Mouse (Mus musculus) forebrain, embryonic 11.5 days (tissue): ENCODE measurements around the gene Hnrnpu. TPM values are rescaled to one million over a fixed set of nuclear protein-coding genes. Genes with fewer than 3 reads are reported as not detected.
"Not testable (repeated sequence)": the region's sequence is repeated elsewhere in the genome, so short reads cannot be mapped to it uniquely, and the experiment has no call there.

ENCODE experiments used
- ATAC-seq: fragments of 200-750 bp; cut with Nextera tagmentation; replicated peaks from 2 replicates; pipeline ENCODE4 v1.8.0; 2017; ENCODE audit warnings: moderate TSS enrichment; ENCODE audit not compliant: low FRiP score
- DNase-seq: peaks from one replicate; pipeline ENCODE4 v3.0.0-alpha.2; 2017; ENCODE audit warnings: low spot score
- H3K27ac ChIP-seq: fragments of 300-500 bp; sonication (generic); 2 replicates; pipeline ENCODE4 v1.5.1; 2014; ENCODE audit warnings: low read depth, low read length
- H3K27me3 ChIP-seq: fragments of 300-500 bp; sonication (generic); 2 replicates; pipeline ENCODE4 v1.6.1; 2014; ENCODE audit warnings: mild to moderate bottlenecking, low read length, mixed read lengths; ENCODE audit not compliant: control insufficient read depth, insufficient read depth
- H3K36me3 ChIP-seq: fragments of 300-500 bp; sonication (generic); 2 replicates; pipeline ENCODE4 v1.6.1; 2014; ENCODE audit warnings: mild to moderate bottlenecking, low read length, moderate library complexity, mixed read lengths; ENCODE audit not compliant: control insufficient read depth, insufficient read depth
- H3K4me1 ChIP-seq: fragments of 300-500 bp; sonication (generic); replicated peaks from 2 replicates; pipeline ENCODE4 v1.6.1; 2014; ENCODE audit warnings: low read length, mixed read lengths; ENCODE audit not compliant: control insufficient read depth, insufficient read depth
- H3K4me2 ChIP-seq: fragments of 300-500 bp; sonication (generic); 2 replicates; pipeline ENCODE4 v1.6.1; 2014; ENCODE audit warnings: low read depth, mild to moderate bottlenecking, low read length, moderate library complexity, mixed read lengths; ENCODE audit not compliant: severe bottlenecking
- H3K4me3 ChIP-seq: fragments of 300-500 bp; sonication (generic); 2 replicates; pipeline ENCODE4 v1.5.1; 2014; ENCODE audit warnings: low read depth, low read length
- H3K9ac ChIP-seq: fragments of 300-500 bp; sonication (generic); 2 replicates; pipeline ENCODE4 v1.6.1; 2014; ENCODE audit warnings: low read length
- H3K9me3 ChIP-seq: fragments of 300-500 bp; sonication (generic); 2 replicates; pipeline ENCODE4 v1.6.1; 2016; ENCODE audit warnings: low read length, mixed read lengths; ENCODE audit not compliant: control insufficient read depth
- WGBS: fragments of 180-500 bp; shearing (Covaris S2); extraction: QIAGEN DNeasy Blood & Tissue Kit; methylation state at CpG from one replicate; pipeline ENCODE4 v1.1.7; 2014; 5-methylcytosine and 5-hydroxymethylcytosine counted together
- polyA plus RNA-seq: library from polyadenylated mRNA; unstranded; fragments of >200 nt; fragmentation: Nextera tagmentation; extraction: Ambion mirVana; gene quantifications from 2 replicates; pipeline ENCODE4 v1.2.1, GENCODE M21; 2014

The Hnrnpu gene
- polyA plus RNA-seq, 1 experiment from 2014 or later = 1,010 TPM

GRCm38 (mm10) chr1:178314236-178314635, 23.4 kb downstream of the Hnrnpu start:
- Histone ChIP-seq H3K4me3 (no peak overlapping the region), H3K9me3 (no peaks in the 10 kb centered on the region), H3K27ac (no peak overlapping the region), H3K9ac (no peak overlapping the region), H3K4me1 (no peaks in the 10 kb centered on the region), H3K36me3 (no peaks in the 10 kb centered on the region), H3K27me3 (no peaks in the 10 kb centered on the region), H3K4me2 (no peak overlapping the region)
- ATAC-seq (no peak), DNase-seq (no peak)
- WGBS = 87% methylated on average over 2 of the region's 2 CpGs

DNA sequence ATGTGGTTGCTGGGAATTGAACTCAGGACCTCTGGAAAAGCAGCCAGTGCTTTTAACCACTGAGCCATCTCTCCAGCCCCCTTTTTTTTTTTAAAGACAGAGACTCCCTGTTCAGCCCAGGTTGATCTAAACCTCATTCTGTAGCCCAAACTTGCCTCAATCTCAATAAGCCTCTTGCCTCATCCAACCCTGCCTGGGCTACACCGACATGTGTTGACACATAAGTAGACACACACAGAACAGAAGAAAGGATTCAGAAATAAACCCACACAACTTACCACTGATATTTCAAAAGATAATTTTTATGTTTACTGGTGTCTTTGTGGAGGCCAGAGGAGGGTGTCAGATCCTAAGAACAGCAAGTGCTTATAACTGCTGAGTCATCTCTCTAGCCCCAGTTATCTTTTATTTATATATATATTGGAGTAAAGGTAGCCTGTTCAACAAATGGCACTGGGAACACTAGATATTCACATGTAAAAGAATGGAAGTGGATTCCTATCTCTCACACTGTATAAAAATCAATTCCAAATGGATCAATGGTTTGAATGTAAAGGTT, 24.5 kb downstream of the Hnrnpu start:
- DNase-seq (no peak), ATAC-seq (no peak)
- Histone ChIP-seq H3K9me3 (no peaks in the 10 kb centered on the region), H3K4me3 (no peak overlapping the region), H3K27me3 (no peaks in the 10 kb centered on the region), H3K4me2 (no peak overlapping the region), H3K27ac (no peak overlapping the region), H3K9ac (no peak overlapping the region), H3K36me3 (no peaks in the 10 kb centered on the region), H3K4me1 (no peaks in the 10 kb centered on the region)
- WGBS = 94% methylated on average over 1 of the region's 1 CpGs

GRCm38 (mm10) chr1:178310128-178310527, 27.5 kb downstream of the Hnrnpu start:
- no peaks in the 10 kb centered on the region for H3K4me1 ChIP-seq
- no peak overlapping the region for H3K4me3 ChIP-seq
- no peaks in the 10 kb centered on the region for H3K9me3 ChIP-seq
- H3K27ac ChIP-seq = no peak overlapping the region
- H3K9ac ChIP-seq = no peak overlapping the region
- DNase-seq (no peak), ATAC-seq (no peak)
- no peaks in the 10 kb centered on the region for H3K27me3 ChIP-seq
- H3K36me3 ChIP-seq = no peaks in the 10 kb centered on the region; the same call in 1 of the 2 replicates
- H3K4me2 ChIP-seq = no peak overlapping the region
- WGBS = 80% methylated on average over 1 of the region's 1 CpGs

GRCm38 (mm10) chr1:178309487-178309886, 28.1 kb downstream of the Hnrnpu start:
- no peak overlapping the region for H3K4me2 ChIP-seq
- H3K9ac ChIP-seq = no peak overlapping the region
- DNase-seq = no peak
- H3K9me3 ChIP-seq = no peaks in the 10 kb centered on the region
- H3K4me3 ChIP-seq = no peak overlapping the region
- H3K4me1 ChIP-seq = no peaks in the 10 kb centered on the region
- no peaks in the 10 kb centered on the region; the same call in 1 of the 2 replicates for H3K36me3 ChIP-seq
- no peak for ATAC-seq
- H3K27ac ChIP-seq = no peak overlapping the region
- H3K27me3 ChIP-seq = no peaks in the 10 kb centered on the region
- WGBS = 86% methylated on average over 2 of the region's 2 CpGs

- DNase-seq = peak; percentile 83
- Histone ChIP-seq H3K36me3 (no peaks in the 10 kb centered on the region; the same call in 1 of the 2 replicates), H3K4me3 (no peak overlapping the region), H3K27me3 (no peaks in the 10 kb centered on the region), H3K9me3 (no peaks in the 10 kb centered on the region), H3K4me2 (no peak overlapping the region), H3K27ac (no peak overlapping the region), H3K9ac (no peak overlapping the region), H3K4me1 (no peaks in the 10 kb centered on the region)
- WGBS = 30% methylated on average over 3 of the region's 3 CpGs
- ATAC-seq = peak; percentile 71
These were observed 34.2 kb downstream of the Hnrnpu start for GRCm38 (mm10) chr1:178303425-178303824.

- H3K9ac ChIP-seq, H3K9me3 ChIP-seq, H3K36me3 ChIP-seq, DNase-seq, ATAC-seq, H3K27ac ChIP-seq, H3K4me2 ChIP-seq, H3K4me1 ChIP-seq, H3K27me3 ChIP-seq, H3K4me3 ChIP-seq: not testable (repeated sequence)
- 88% methylated on average over 2 of the region's 2 CpGs for WGBS
These were observed 36.3 kb downstream of the Hnrnpu start for GRCm38 (mm10) chr1:178301261-178301660.

- no peak for DNase-seq
- H3K4me3 ChIP-seq = no peak overlapping the region
- WGBS = 96% methylated on average over 1 of the region's 1 CpGs
- no peaks in the 10 kb centered on the region for H3K9me3 ChIP-seq
- H3K9ac ChIP-seq = no peak overlapping the region
- no peaks in the 10 kb centered on the region for H3K36me3 ChIP-seq
- H3K27ac ChIP-seq = no peak overlapping the region
- no peak overlapping the region for H3K4me2 ChIP-seq
- ATAC-seq = no peak
- H3K4me1 ChIP-seq = no peaks in the 10 kb centered on the region
- H3K27me3 ChIP-seq = no peaks in the 10 kb centered on the region
These were observed 43.5 kb downstream of the Hnrnpu start for GRCm38 (mm10) chr1:178294051-178294450.

GRCm38 (mm10) chr1:178291716-178292115, 45.9 kb downstream of the Hnrnpu start:
- Histone ChIP-seq H3K4me1 (no peaks in the 10 kb centered on the region), H3K4me2 (no peak overlapping the region), H3K27ac (no peak overlapping the region), H3K4me3 (no peak overlapping the region), H3K9me3 (no peaks in the 10 kb centered on the region), H3K36me3 (no peaks in the 10 kb centered on the region), H3K27me3 (no peaks in the 10 kb centered on the region), H3K9ac (no peak overlapping the region)
- 86% methylated on average over 3 of the region's 3 CpGs for WGBS
- ATAC-seq = no peak
- DNase-seq = no peak

DNA sequence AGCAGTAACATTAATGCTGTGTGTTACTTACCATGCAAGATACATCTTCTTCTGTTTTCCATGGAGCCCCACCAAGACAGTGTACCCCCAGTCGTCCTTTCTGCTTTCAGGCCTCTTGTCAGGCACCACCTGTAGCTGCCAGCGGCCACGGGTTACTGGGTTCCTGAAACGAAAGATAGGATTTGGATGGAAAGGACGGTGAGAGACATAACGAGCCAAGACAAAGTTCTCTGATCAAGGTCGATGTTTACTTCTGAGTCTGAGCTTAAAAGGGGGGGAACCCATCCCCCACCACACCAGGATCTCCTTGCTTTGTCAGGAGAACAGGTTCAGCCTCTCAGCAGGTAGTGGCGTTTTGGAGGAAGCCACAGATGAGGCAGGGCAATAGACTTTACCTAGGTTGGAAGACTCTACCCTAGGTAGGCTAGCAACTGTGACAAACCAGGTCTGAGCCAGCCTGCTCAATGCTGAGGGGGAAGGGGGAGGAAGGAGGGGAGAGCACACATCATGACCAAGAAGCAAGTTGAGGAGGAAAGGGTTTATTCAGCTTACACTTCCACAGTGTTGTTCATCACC, 49.9 kb downstream of the Hnrnpu start:
- Histone ChIP-seq H3K4me1 (no peaks in the 10 kb centered on the region), H3K9me3 (no peaks in the 10 kb centered on the region), H3K4me2 (no peak overlapping the region), H3K4me3 (no peak overlapping the region), H3K36me3 (no peaks in the 10 kb centered on the region), H3K27ac (no peak overlapping the region), H3K27me3 (no peaks in the 10 kb centered on the region), H3K9ac (no peak overlapping the region)
- 54% methylated on average over 8 of the region's 8 CpGs for WGBS
- ATAC-seq = no peak
- DNase-seq = no peak
